Comparison of ENCODE assay signal across 14 mouse cellular contexts in the genomic region with DNA sequence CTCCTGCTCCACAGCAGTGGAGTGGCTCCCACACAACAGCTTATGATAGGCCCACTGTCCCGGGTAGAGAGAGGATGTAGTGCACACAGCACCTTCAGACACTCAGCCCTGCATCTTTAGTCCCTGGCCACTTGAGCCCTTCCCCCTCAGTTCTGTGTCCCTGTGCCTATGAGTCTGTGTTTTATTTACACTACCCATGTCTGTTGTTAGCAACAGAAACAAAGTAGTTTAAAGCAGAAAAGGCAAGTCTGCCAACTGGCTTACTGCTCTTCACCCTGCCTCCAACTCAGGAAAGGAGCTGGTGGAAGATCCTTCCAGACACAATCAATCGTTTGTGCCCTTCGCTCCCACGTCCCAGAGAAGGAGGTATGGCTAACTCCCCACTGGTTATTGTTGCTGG.
DNase-seq lines count a peak whose midpoint lies in the region; ATAC-seq and TF ChIP-seq lines count a peak whose summit lies in the region.
"Had no signal": no experiment of that assay in that cellular context is flagged by ENCODE, and none has a peak within 500 bp of the region (broad histone marks: within the 10 kb centered on the region; RNA-seq: fewer than 3 reads in every experiment).

No protein-coding gene starts in this region.

- TF ChIP-seq CTCF in hindbrain, postnatal 0 days (IDR thresholded peaks at IDR 0.05; ENCODE audit: low read depth), result no peak

- H3K4me2 ChIP-seq in hindbrain, postnatal 0 days (ENCODE audit: low read depth, low read length), result no peak overlapping the region
- no peak overlapping the region for H3K4me2 ChIP-seq in hindbrain, embryonic 11.5 days (replicated peaks; ENCODE audit: low read depth, low read length)
- no peak overlapping the region for H3K4me2 ChIP-seq in intestine, embryonic 15.5 days (replicated peaks)
- H3K4me2 ChIP-seq: limb, embryonic 12.5 days had no signal

- H3K27ac ChIP-seq in hindbrain, postnatal 0 days, result no peak overlapping the region
- no peak overlapping the region for H3K27ac ChIP-seq in hindbrain, embryonic 11.5 days (ENCODE audit: low read depth, low read length)
- H3K27ac ChIP-seq in intestine, embryonic 15.5 days, result no peak overlapping the region
- H3K27ac ChIP-seq: limb, embryonic 12.5 days had no signal

- H3K4me3 ChIP-seq in hindbrain, postnatal 0 days (ENCODE audit: low read length), result no peak overlapping the region
- no peak overlapping the region for H3K4me3 ChIP-seq in hindbrain, embryonic 11.5 days (ENCODE audit: low read depth, low read length)
- H3K4me3 ChIP-seq in intestine, embryonic 15.5 days (replicated peaks), result no peak overlapping the region
- H3K4me3 ChIP-seq: limb, embryonic 12.5 days had no signal

- H3K36me3 ChIP-seq in hindbrain, postnatal 0 days (ENCODE audit: insufficient read depth, low read length), result no peaks in the 10 kb centered on the region
- H3K36me3 ChIP-seq in hindbrain, embryonic 11.5 days (ENCODE audit: control insufficient read depth, insufficient read depth, low read length), result no peaks in the 10 kb centered on the region
- H3K36me3 ChIP-seq in intestine, embryonic 15.5 days, result no peaks in the 10 kb centered on the region

- H3K4me1 ChIP-seq in hindbrain, postnatal 0 days (ENCODE audit: insufficient read depth, low read length), result 0 out of 2 replicates have a peak, but pooled peaks cover 4% of the 10 kb centered on the region
- H3K4me1 ChIP-seq in hindbrain, embryonic 11.5 days (replicated peaks; ENCODE audit: control insufficient read depth, insufficient read depth, low read length), result no peaks in the 10 kb centered on the region
- H3K4me1 ChIP-seq in intestine, embryonic 15.5 days (replicated peaks), result peaks cover 29% of the 10 kb centered on the region

- no peaks in the 10 kb centered on the region for H3K27me3 ChIP-seq in hindbrain, postnatal 0 days (ENCODE audit: insufficient read depth, low read length)
- no peaks in the 10 kb centered on the region for H3K27me3 ChIP-seq in hindbrain, embryonic 11.5 days (ENCODE audit: control insufficient read depth, insufficient read depth, low read length)
- H3K27me3 ChIP-seq in intestine, embryonic 15.5 days (replicated peaks), result no peaks in the 10 kb centered on the region
- H3K27me3 ChIP-seq: limb, embryonic 12.5 days had no signal

- ATAC-seq in hindbrain, postnatal 0 days, result peak; percentile 21; the same call in 1 of the 2 replicates
- ATAC-seq in hindbrain, embryonic 11.5 days (ENCODE audit: low FRiP score), result no peak
- 0 out of 2 replicates have a peak, but pooled peaks have one; percentile 35 for ATAC-seq in intestine, embryonic 15.5 days
- ATAC-seq: activated CD4-positive, CD25-positive, alpha-beta regulatory T cell, adult 4 months had no signal

- H3K9me3 ChIP-seq in hindbrain, postnatal 0 days (ENCODE audit: low read length), result no peaks in the 10 kb centered on the region
- no peaks in the 10 kb centered on the region for H3K9me3 ChIP-seq in hindbrain, embryonic 11.5 days (ENCODE audit: control insufficient read depth, low read length)
- no peaks in the 10 kb centered on the region for H3K9me3 ChIP-seq in intestine, embryonic 15.5 days
- H3K9me3 ChIP-seq: limb, embryonic 12.5 days had no signal

- H3K9ac ChIP-seq in hindbrain, postnatal 0 days (replicated peaks; ENCODE audit: low read length), result no peak overlapping the region
- H3K9ac ChIP-seq in hindbrain, embryonic 11.5 days (ENCODE audit: low read depth, low read length), result no peak overlapping the region
- H3K9ac ChIP-seq in intestine, embryonic 15.5 days, result no peak overlapping the region
- H3K9ac ChIP-seq: limb, embryonic 12.5 days had no signal

- 50% methylated on average over 4 of the region's 4 CpGs for WGBS in hindbrain, postnatal 0 days
- WGBS in hindbrain, embryonic 11.5 days, result 64% methylated on average over 4 of the region's 4 CpGs
- WGBS in intestine, embryonic 15.5 days, result 19% methylated on average over 4 of the region's 4 CpGs

- no peak for DNase-seq in hindbrain, postnatal 0 days (ENCODE audit: low spot score)
- no peak for DNase-seq in hindbrain, embryonic 11.5 days (ENCODE audit: low spot score)
- peak; percentile 66 to 82 for DNase-seq in lung, adult 18-20 months
- DNase-seq in lung, postnatal 4 days, result peak; percentile 56 to 70
- DNase-seq in right cerebral cortex, postnatal 14 days, result no peak
- no peak for DNase-seq in urinary bladder, postnatal 25 days (ENCODE audit: low spot score)
- DNase-seq: cerebellum, adult 11-12 months; kidney, adult 11 months; kidney, postnatal 25 days; right cerebral cortex, postnatal 25 days; thymus, postnatal 25 days had no signal

Comparison
In these comparisons a context has a peak if more than half of its experiments do, and no peak if none do; other contexts are left out.
1. DNase-seq: peak in lung, adult 18-20 months (2 of 2) and lung, postnatal 4 days (2 of 2); none in hindbrain, postnatal 0 days (single experiment), hindbrain, embryonic 11.5 days (single experiment), right cerebral cortex, postnatal 14 days (single experiment) and urinary bladder, postnatal 25 days (single experiment).